Mouse (Mus musculus): Measurements from ENCODE around the gene Unc13b. TPM values are rescaled to one million over a fixed set of nuclear protein-coding genes. Genes with fewer than 3 reads are reported as not detected.
"Not testable (repeated sequence)": the region's sequence is repeated elsewhere in the genome, so short reads cannot be mapped to it uniquely, and the experiment has no call there.

The Unc13b gene
- polyA plus RNA-seq, 1 experiment = 66.7 TPM

- TF ChIP-seq POLR2A (IDR thresholded peaks at IDR 0.05; ENCODE audit: extremely low read depth, insufficient read depth, low read length) = no peak
- TF ChIP-seq CTCF (IDR thresholded peaks at IDR 0.05; ENCODE audit: extremely low read depth, insufficient read depth, low read length) = no peak
- no peaks in the 10 kb centered on the region for H3K4me1 ChIP-seq (ENCODE audit: control insufficient read depth, insufficient read depth, low read length)
- no peak overlapping the region for H3K27ac ChIP-seq (ENCODE audit: insufficient read depth, low read length)
- H3K4me3 ChIP-seq (ENCODE audit: insufficient read depth, low read length) = no peak overlapping the region
These were observed 71.0 kb downstream of the Unc13b start for GRCm38 (mm10) chr4:43129750-43130149.

GRCm38 (mm10) chr4:43142610-43143009 lies 83.9 kb downstream of the Unc13b start:
- H3K4me3 ChIP-seq (ENCODE audit: insufficient read depth, low read length) = no peak overlapping the region
- no peaks in the 10 kb centered on the region for H3K4me1 ChIP-seq (ENCODE audit: control insufficient read depth, insufficient read depth, low read length)
- TF ChIP-seq CTCF (IDR thresholded peaks at IDR 0.05; ENCODE audit: extremely low read depth, insufficient read depth, low read length) (no peak), POLR2A (IDR thresholded peaks at IDR 0.05; ENCODE audit: extremely low read depth, insufficient read depth, low read length) (no peak)
- H3K27ac ChIP-seq (ENCODE audit: insufficient read depth, low read length) = no peak overlapping the region

GRCm38 (mm10) chr4:43152413-43152812 lies 93.7 kb downstream of the Unc13b start:
- not testable (repeated sequence) for H3K4me1 ChIP-seq (ENCODE audit: control insufficient read depth, insufficient read depth, low read length); H3K4me3 ChIP-seq (ENCODE audit: insufficient read depth, low read length); H3K27ac ChIP-seq (ENCODE audit: insufficient read depth, low read length)

- TF ChIP-seq CTCF (IDR thresholded peaks at IDR 0.05; ENCODE audit: extremely low read depth, insufficient read depth, low read length) (no peak), POLR2A (IDR thresholded peaks at IDR 0.05; ENCODE audit: extremely low read depth, insufficient read depth, low read length) (no peak)
- Histone ChIP-seq H3K27ac (ENCODE audit: insufficient read depth, low read length) (no peak overlapping the region), H3K4me3 (ENCODE audit: insufficient read depth, low read length) (no peak overlapping the region), H3K4me1 (ENCODE audit: control insufficient read depth, insufficient read depth, low read length) (0 out of 2 replicates have a peak, but pooled peaks cover 1% of the 10 kb centered on the region)
These were observed 101.3 kb downstream of the Unc13b start for GRCm38 (mm10) chr4:43160045-43160444.

- no peak overlapping the region for H3K27ac ChIP-seq (ENCODE audit: insufficient read depth, low read length)
- H3K4me1 ChIP-seq (ENCODE audit: control insufficient read depth, insufficient read depth, low read length) = 0 out of 2 replicates have a peak, but pooled peaks cover 1% of the 10 kb centered on the region
- no peak overlapping the region for H3K4me3 ChIP-seq (ENCODE audit: insufficient read depth, low read length)
- TF ChIP-seq CTCF (IDR thresholded peaks at IDR 0.05; ENCODE audit: extremely low read depth, insufficient read depth, low read length) = no peak
- no peak for TF ChIP-seq POLR2A (IDR thresholded peaks at IDR 0.05; ENCODE audit: extremely low read depth, insufficient read depth, low read length)
These were observed 102.4 kb downstream of the Unc13b start for GRCm38 (mm10) chr4:43161124-43161657.

GRCm38 (mm10) chr4:43163205-43163604 lies 104.5 kb downstream of the Unc13b start:
- Histone ChIP-seq H3K4me1 (ENCODE audit: control insufficient read depth, insufficient read depth, low read length) (0 out of 2 replicates have a peak, but pooled peaks cover under 1% of the 10 kb centered on the region), H3K27ac (ENCODE audit: insufficient read depth, low read length) (no peak overlapping the region), H3K4me3 (ENCODE audit: insufficient read depth, low read length) (no peak overlapping the region)
- TF ChIP-seq CTCF (IDR thresholded peaks at IDR 0.05; ENCODE audit: extremely low read depth, insufficient read depth, low read length) (no peak), POLR2A (IDR thresholded peaks at IDR 0.05; ENCODE audit: extremely low read depth, insufficient read depth, low read length) (no peak)

- TF ChIP-seq CTCF (IDR thresholded peaks at IDR 0.05; ENCODE audit: extremely low read depth, insufficient read depth, low read length) (no peak), POLR2A (IDR thresholded peaks at IDR 0.05; ENCODE audit: extremely low read depth, insufficient read depth, low read length) (no peak)
- Histone ChIP-seq H3K4me3 (ENCODE audit: insufficient read depth, low read length) (no peak overlapping the region), H3K4me1 (ENCODE audit: control insufficient read depth, insufficient read depth, low read length) (no peaks in the 10 kb centered on the region), H3K27ac (ENCODE audit: insufficient read depth, low read length) (no peak overlapping the region)
These were observed 106.8 kb downstream of the Unc13b start for GRCm38 (mm10) chr4:43165403-43166005.

- TF ChIP-seq POLR2A (IDR thresholded peaks at IDR 0.05; ENCODE audit: extremely low read depth, insufficient read depth, low read length) (no peak), CTCF (IDR thresholded peaks at IDR 0.05; ENCODE audit: extremely low read depth, insufficient read depth, low read length) (no peak)
- Histone ChIP-seq H3K27ac (ENCODE audit: insufficient read depth, low read length) (no peak overlapping the region), H3K4me1 (ENCODE audit: control insufficient read depth, insufficient read depth, low read length) (no peaks in the 10 kb centered on the region), H3K4me3 (ENCODE audit: insufficient read depth, low read length) (no peak overlapping the region)
These were observed 111.3 kb downstream of the Unc13b start for GRCm38 (mm10) chr4:43170028-43170427.

- TF ChIP-seq CTCF (IDR thresholded peaks at IDR 0.05; ENCODE audit: extremely low read depth, insufficient read depth, low read length) (no peak), POLR2A (IDR thresholded peaks at IDR 0.05; ENCODE audit: extremely low read depth, insufficient read depth, low read length) (no peak)
- Histone ChIP-seq H3K4me1 (ENCODE audit: control insufficient read depth, insufficient read depth, low read length) (peaks cover 2% of the 10 kb centered on the region; the same call in 1 of the 2 replicates), H3K4me3 (ENCODE audit: insufficient read depth, low read length) (no peak overlapping the region), H3K27ac (ENCODE audit: insufficient read depth, low read length) (no peak overlapping the region)
These were observed 118.4 kb downstream of the Unc13b start for GRCm38 (mm10) chr4:43177126-43177525.

GRCm38 (mm10) chr4:43182474-43183168 lies 123.9 kb downstream of the Unc13b start:
- Histone ChIP-seq H3K27ac (ENCODE audit: insufficient read depth, low read length) (no peak overlapping the region), H3K4me3 (ENCODE audit: insufficient read depth, low read length) (no peak overlapping the region), H3K4me1 (ENCODE audit: control insufficient read depth, insufficient read depth, low read length) (peaks cover 3% of the 10 kb centered on the region; the same call in 1 of the 2 replicates)
- no peak for TF ChIP-seq CTCF (IDR thresholded peaks at IDR 0.05; ENCODE audit: extremely low read depth, insufficient read depth, low read length)
- no peak for TF ChIP-seq POLR2A (IDR thresholded peaks at IDR 0.05; ENCODE audit: extremely low read depth, insufficient read depth, low read length)

All from cortical plate, adult 2 months (tissue).